Mouse (Mus musculus) splenic B cell, adult 2 months (primary cell): ENCODE measurements around the gene Ybx3.

Experiments
- DNase-seq: peaks from one replicate; pipeline ENCODE4 v3.0.0-alpha.2; 2011; ENCODE audit warnings: low read depth, low spot score
- H3K27me3 ChIP-seq: 2 replicates; pipeline ENCODE4 v1.6.1; 2012; ENCODE audit warnings: mild to moderate bottlenecking, low read length, moderate library complexity, mixed read lengths; ENCODE audit not compliant: control insufficient read depth, poor library complexity, insufficient read depth, severe bottlenecking
- H3K36me3 ChIP-seq: 2 replicates; pipeline ENCODE4 v1.6.1; 2012; ENCODE audit warnings: mild to moderate bottlenecking, low read length, moderate library complexity, mixed read lengths; ENCODE audit not compliant: control insufficient read depth, poor library complexity, insufficient read depth, severe bottlenecking

Ybx3 gene

GRCm38 (mm10) chr6:131321854-131322639 is 66.2 kb downstream of the Ybx3 start:
- no peaks in the 10 kb centered on the region for H3K36me3 ChIP-seq
- DNase-seq = no peak
- H3K27me3 ChIP-seq = no peaks in the 10 kb centered on the region

GRCm38 (mm10) chr6:131316155-131317101 is 71.8 kb downstream of the Ybx3 start:
- no peak for DNase-seq
- H3K27me3 ChIP-seq = no peaks in the 10 kb centered on the region
- H3K36me3 ChIP-seq = no peaks in the 10 kb centered on the region
